Mouse (Mus musculus) liver, postnatal 0 days (tissue): ENCODE data around the gene Sstr2. TPM values are rescaled to one million over a fixed set of nuclear protein-coding genes. Genes with fewer than 3 reads are reported as not detected.
A peak's percentile ranks its signal among the peaks of the same experiment; 100 is the strongest.

Source experiments
- ATAC-seq: fragments of 200-750 bp; cut with Nextera tagmentation; 2 replicates; pipeline ENCODE4 v1.8.0; 2017; ENCODE audit warnings: mild to moderate bottlenecking, moderate library complexity
- DNase-seq: peaks from one replicate; pipeline ENCODE4 v3.0.0-alpha.2; 2016
- H3K27ac ChIP-seq: fragments of 300-500 bp; sonication (generic); 2 replicates; pipeline ENCODE4 v1.5.1; 2014; ENCODE audit warnings: antibody characterized with exemption, moderate library complexity, mild to moderate bottlenecking, low read depth
- H3K27me3 ChIP-seq: fragments of 300-500 bp; sonication (generic); 2 replicates; pipeline ENCODE4 v1.6.1; 2014; ENCODE audit warnings: low read length, control low read depth, mixed read lengths; ENCODE audit not compliant: insufficient read depth
- H3K36me3 ChIP-seq: fragments of 300-500 bp; sonication (generic); replicated peaks from 2 replicates; pipeline ENCODE4 v1.6.1; 2014; ENCODE audit warnings: mild to moderate bottlenecking, control low read depth, low read length, moderate library complexity, mixed read lengths; ENCODE audit not compliant: insufficient read depth
- H3K4me1 ChIP-seq: fragments of 300-500 bp; sonication (generic); 2 replicates; pipeline ENCODE4 v1.6.1; 2014; ENCODE audit warnings: antibody characterized with exemption, mild to moderate bottlenecking, control low read depth; ENCODE audit not compliant: insufficient read depth
- H3K4me2 ChIP-seq: fragments of 300-500 bp; sonication (generic); 2 replicates; pipeline ENCODE4 v1.6.1; 2014; ENCODE audit warnings: low read depth, mild to moderate bottlenecking, low read length, moderate library complexity, mixed read lengths
- H3K4me3 ChIP-seq: fragments of 300-500 bp; sonication (generic); 2 replicates; pipeline ENCODE4 v1.5.1; 2014; ENCODE audit warnings: low read depth, low read length
- H3K9ac ChIP-seq: fragments of 300-500 bp; sonication (generic); replicated peaks from 2 replicates; pipeline ENCODE4 v1.6.1; 2014; ENCODE audit warnings: mild to moderate bottlenecking, moderate library complexity
- H3K9me3 ChIP-seq: fragments of 300-500 bp; sonication (generic); 2 replicates; pipeline ENCODE4 v1.6.1; 2016; ENCODE audit warnings: mild to moderate bottlenecking, control low read depth, low read length, mixed read lengths
- CTCF ChIP-seq: sonication (generic); IDR thresholded peaks from 2 replicates; pipeline ENCODE4 v1.5.1; 2016; ENCODE audit warnings: antibody characterized with exemption, low read depth
- EP300 ChIP-seq: IDR thresholded peaks from 2 replicates; pipeline ENCODE4 v1.6.1; 2016; ENCODE audit warnings: antibody characterized with exemption, low read depth, mild to moderate bottlenecking
- WGBS: fragments of 180-500 bp; shearing (Covaris S2); extraction: QIAGEN DNeasy Blood & Tissue Kit; methylation state at CpG from one replicate; pipeline ENCODE4 v1.1.7; 2014; ENCODE audit not compliant: insufficient replicate concordance; 5-methylcytosine and 5-hydroxymethylcytosine counted together
- polyA plus RNA-seq: library from polyadenylated mRNA; unstranded; fragments of >200 nt; fragmentation: Nextera tagmentation; extraction: Ambion mirVana; gene quantifications from 2 replicates; pipeline ENCODE4 v1.2.1, GENCODE M21; 2015

Sstr2 gene
- 1.6 and 2.0 TPM in 2 replicates for polyA plus RNA-seq

- H3K9ac ChIP-seq: peak within 1 kb of the TSS; percentile 53
- peak; percentile 88 for DNase-seq
Observed at GRCm38 (mm10) chr11:113618672-113619419, at the start of gene Sstr2. Gene Sstr2 (plus strand): TSS chr11:113619342.

GRCm38 (mm10) chr11:113571616-113572015 lies 47.5 kb upstream of the Sstr2 start:
- Histone ChIP-seq H3K36me3 (no peaks in the 10 kb centered on the region), H3K9me3 (no peaks in the 10 kb centered on the region), H3K27me3 (no peaks in the 10 kb centered on the region), H3K4me2 (no peak overlapping the region), H3K9ac (no peak overlapping the region), H3K4me3 (no peak overlapping the region), H3K4me1 (no peaks in the 10 kb centered on the region), H3K27ac (no peak overlapping the region)
- ATAC-seq (no peak), DNase-seq (no peak)
- no peak for TF ChIP-seq EP300
- TF ChIP-seq CTCF: no peak

More at GRCm38 (mm10) chr11:113618672-113619419, at the start of gene Sstr2:
- Histone ChIP-seq H3K4me1 (peaks cover 8% of the 10 kb centered on the region; the same call in 1 of the 2 replicates), H3K9me3 (no peaks in the 10 kb centered on the region), H3K4me2 (peak within 1 kb of the TSS; percentile 73), H3K4me3 (peak within 1 kb of the TSS; percentile 50), H3K27ac (peak within 1 kb of the TSS; percentile 34; the same call in 1 of the 2 replicates), H3K27me3 (peaks cover 17% of the 10 kb centered on the region), H3K36me3 (no peaks in the 10 kb centered on the region)
- TF ChIP-seq CTCF (no peak), EP300 (no peak)
- ATAC-seq: peak; percentile 69
- WGBS: 1% methylated on average over 48 of the region's 54 CpGs

GRCm38 (mm10) chr11:113572641-113573040 lies 46.5 kb upstream of the Sstr2 start:
- H3K27ac ChIP-seq: no peak overlapping the region
- H3K9me3 ChIP-seq: no peaks in the 10 kb centered on the region
- no peaks in the 10 kb centered on the region for H3K36me3 ChIP-seq
- no peak overlapping the region for H3K9ac ChIP-seq
- H3K4me1 ChIP-seq: no peaks in the 10 kb centered on the region
- WGBS: 68% methylated on average over 6 of the region's 6 CpGs
- H3K27me3 ChIP-seq: no peaks in the 10 kb centered on the region
- no peak for TF ChIP-seq EP300
- TF ChIP-seq CTCF: no peak
- ATAC-seq (no peak), DNase-seq (no peak)
- H3K4me3 ChIP-seq: no peak overlapping the region
- H3K4me2 ChIP-seq: no peak overlapping the region

GRCm38 (mm10) chr11:113577221-113577620 lies 41.9 kb upstream of the Sstr2 start:
- TF ChIP-seq CTCF (no peak), EP300 (no peak)
- Histone ChIP-seq H3K4me2 (no peak overlapping the region), H3K9me3 (no peaks in the 10 kb centered on the region), H3K9ac (no peak overlapping the region), H3K36me3 (no peaks in the 10 kb centered on the region), H3K27me3 (no peaks in the 10 kb centered on the region), H3K4me1 (no peaks in the 10 kb centered on the region), H3K27ac (no peak overlapping the region), H3K4me3 (no peak overlapping the region)
- ATAC-seq (no peak), DNase-seq (no peak)
- WGBS: 82% methylated on average over 4 of the region's 4 CpGs

GRCm38 (mm10) chr11:113583879-113584661 lies 35.1 kb upstream of the Sstr2 start:
- 58% methylated on average over 11 of the region's 11 CpGs for WGBS
- no peaks in the 10 kb centered on the region for H3K36me3 ChIP-seq
- no peak overlapping the region for H3K9ac ChIP-seq
- no peak for ATAC-seq
- no peak for DNase-seq
- no peak overlapping the region for H3K27ac ChIP-seq
- no peak overlapping the region for H3K4me3 ChIP-seq
- H3K4me1 ChIP-seq: no peaks in the 10 kb centered on the region
- TF ChIP-seq CTCF: no peak
- no peak for TF ChIP-seq EP300
- no peaks in the 10 kb centered on the region for H3K9me3 ChIP-seq
- H3K27me3 ChIP-seq: no peaks in the 10 kb centered on the region
- H3K4me2 ChIP-seq: no peak overlapping the region

- no peak overlapping the region for H3K27ac ChIP-seq
- no peaks in the 10 kb centered on the region for H3K36me3 ChIP-seq
- no peak overlapping the region for H3K4me2 ChIP-seq
- H3K4me1 ChIP-seq: no peaks in the 10 kb centered on the region
- H3K27me3 ChIP-seq: no peaks in the 10 kb centered on the region
- ATAC-seq (no peak), DNase-seq (no peak)
- no peaks in the 10 kb centered on the region for H3K9me3 ChIP-seq
- TF ChIP-seq EP300: no peak
- TF ChIP-seq CTCF: no peak
- WGBS: 80% methylated on average over 6 of the region's 6 CpGs
- H3K9ac ChIP-seq: no peak overlapping the region
- no peak overlapping the region for H3K4me3 ChIP-seq
Observed at GRCm38 (mm10) chr11:113586423-113586822, 32.7 kb upstream of the Sstr2 start.
